Mouse (Mus musculus): ENCODE measurements around the gene Anxa6. TPM values are rescaled to one million over a fixed set of nuclear protein-coding genes. Genes with fewer than 3 reads are reported as not detected.

The Anxa6 gene
- polyA plus RNA-seq, 1 experiment from 2014 or later: 38.3 TPM

GRCm38 (mm10) chr11:54972049-54972723, 61.1 kb downstream of the Anxa6 start:
- Histone ChIP-seq H3K9me3 (ENCODE audit: control insufficient read depth, low read length) (no peaks in the 10 kb centered on the region), H3K27ac (replicated peaks; ENCODE audit: low read depth, low read length) (no peak overlapping the region), H3K4me3 (replicated peaks; ENCODE audit: low read depth, low read length) (no peak overlapping the region), H3K36me3 (ENCODE audit: control insufficient read depth, insufficient read depth, low read length) (no peaks in the 10 kb centered on the region), H3K4me1 (ENCODE audit: control insufficient read depth, insufficient read depth, low read length) (no peaks in the 10 kb centered on the region), H3K27me3 (ENCODE audit: control insufficient read depth, insufficient read depth, low read length) (no peaks in the 10 kb centered on the region), H3K4me2 (ENCODE audit: low read length) (no peak overlapping the region), H3K9ac (replicated peaks; ENCODE audit: low read length) (no peak overlapping the region)
- 65% methylated on average over 4 of the region's 4 CpGs for WGBS
- no peak for DNase-seq
- no peak for ATAC-seq (ENCODE audit: low FRiP score, low TSS enrichment)

GRCm38 (mm10) chr11:54971365-54972048, 61.7 kb downstream of the Anxa6 start:
- ATAC-seq (ENCODE audit: low FRiP score, low TSS enrichment) (no peak), DNase-seq (no peak)
- H3K4me1 ChIP-seq (ENCODE audit: control insufficient read depth, insufficient read depth, low read length): no peaks in the 10 kb centered on the region
- no peak overlapping the region for H3K4me2 ChIP-seq (ENCODE audit: low read length)
- H3K9me3 ChIP-seq (ENCODE audit: control insufficient read depth, low read length): no peaks in the 10 kb centered on the region
- no peak overlapping the region for H3K27ac ChIP-seq (replicated peaks; ENCODE audit: low read depth, low read length)
- 76% methylated on average over 8 of the region's 8 CpGs for WGBS
- no peaks in the 10 kb centered on the region for H3K27me3 ChIP-seq (ENCODE audit: control insufficient read depth, insufficient read depth, low read length)
- no peak overlapping the region for H3K4me3 ChIP-seq (replicated peaks; ENCODE audit: low read depth, low read length)
- no peaks in the 10 kb centered on the region for H3K36me3 ChIP-seq (ENCODE audit: control insufficient read depth, insufficient read depth, low read length)
- H3K9ac ChIP-seq (replicated peaks; ENCODE audit: low read length): no peak overlapping the region

DNA sequence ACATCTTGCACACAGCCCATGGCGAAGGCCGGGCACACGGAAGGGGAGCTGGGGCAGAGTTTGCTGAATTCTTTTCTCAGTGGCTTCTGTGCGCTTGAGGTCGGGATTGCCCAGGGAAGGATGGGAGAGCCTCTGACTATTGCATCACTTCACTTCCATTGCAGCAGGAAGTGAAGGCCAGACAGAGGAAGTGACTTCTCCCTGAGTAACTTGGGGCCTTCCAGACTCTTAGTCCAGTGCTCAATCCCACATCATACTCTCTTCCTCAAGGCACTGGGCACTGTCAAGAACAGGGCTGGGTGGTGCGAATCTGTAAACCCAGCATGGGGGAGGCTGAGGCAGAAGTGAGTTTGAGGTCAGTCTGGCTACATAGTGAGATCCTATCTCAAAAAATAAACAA, 68.0 kb downstream of the Anxa6 start:
- WGBS: 86% methylated on average over 6 of the region's 6 CpGs
- no peak overlapping the region for H3K9ac ChIP-seq (replicated peaks; ENCODE audit: low read length)
- no peak for ATAC-seq (ENCODE audit: low FRiP score, low TSS enrichment)
- H3K36me3 ChIP-seq (ENCODE audit: control insufficient read depth, insufficient read depth, low read length): no peaks in the 10 kb centered on the region
- H3K4me3 ChIP-seq (replicated peaks; ENCODE audit: low read depth, low read length): no peak overlapping the region
- H3K9me3 ChIP-seq (ENCODE audit: control insufficient read depth, low read length): no peaks in the 10 kb centered on the region
- H3K4me2 ChIP-seq (ENCODE audit: low read length): no peak overlapping the region
- no peaks in the 10 kb centered on the region for H3K27me3 ChIP-seq (ENCODE audit: control insufficient read depth, insufficient read depth, low read length)
- H3K4me1 ChIP-seq (ENCODE audit: control insufficient read depth, insufficient read depth, low read length): no peaks in the 10 kb centered on the region
- DNase-seq: no peak
- no peak overlapping the region for H3K27ac ChIP-seq (replicated peaks; ENCODE audit: low read depth, low read length)

DNA sequence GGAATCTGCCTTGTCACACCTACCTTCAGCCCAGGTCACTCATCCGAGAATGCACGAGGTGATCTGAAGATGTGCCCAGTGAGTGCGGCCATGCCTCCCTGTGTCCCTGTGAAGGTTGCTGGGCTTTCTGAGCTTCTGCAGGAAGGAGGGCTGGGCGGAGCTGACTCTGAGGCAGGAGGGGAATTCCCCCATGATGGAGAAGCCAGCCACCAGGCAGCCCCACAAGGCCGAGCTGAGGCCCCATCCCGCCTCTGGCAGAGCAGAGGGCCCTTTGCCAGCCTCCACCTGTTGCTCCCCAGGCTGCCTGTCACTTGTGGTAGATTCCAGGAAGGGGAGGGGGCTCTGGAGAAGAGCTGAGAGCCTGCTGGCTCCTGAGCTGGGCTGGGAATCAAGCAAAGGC, 70.4 kb downstream of the Anxa6 start, which contains the start of gene Tnip1:
TSS of gene Tnip1 (minus strand) at position 108 of the 400 bp plus-strand sequence.
- WGBS: 36% methylated on average over 6 of the region's 6 CpGs
- DNase-seq: no peak
- no peak within 1 kb of the TSS for H3K27ac ChIP-seq (replicated peaks; ENCODE audit: low read depth, low read length)

DNA sequence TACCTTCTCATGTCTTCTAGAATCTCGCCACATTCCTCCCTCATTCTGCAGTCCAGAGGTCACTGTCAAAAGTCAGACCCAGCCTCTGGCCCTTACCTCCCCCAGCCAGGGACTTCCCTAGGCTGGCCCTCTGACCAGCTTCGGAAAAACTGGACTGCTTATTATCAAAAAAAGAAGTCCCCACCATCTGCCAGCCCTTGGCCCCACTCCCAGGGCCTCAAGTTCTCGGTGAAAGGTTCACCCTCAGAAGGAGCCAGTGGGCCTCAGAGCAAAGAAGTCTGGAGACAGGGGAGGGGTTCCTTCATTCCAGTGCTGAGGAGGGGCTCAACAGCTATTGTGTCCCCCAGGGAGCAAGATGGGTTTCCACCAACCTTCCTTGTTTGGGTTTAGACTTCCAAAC, 71.3 kb downstream of the Anxa6 start:
- 63% methylated on average over 3 of the region's 3 CpGs for WGBS
- Histone ChIP-seq H3K36me3 (ENCODE audit: control insufficient read depth, insufficient read depth, low read length) (no peaks in the 10 kb centered on the region), H3K27me3 (ENCODE audit: control insufficient read depth, insufficient read depth, low read length) (no peaks in the 10 kb centered on the region), H3K27ac (replicated peaks; ENCODE audit: low read depth, low read length) (no peak overlapping the region), H3K9ac (replicated peaks; ENCODE audit: low read length) (no peak overlapping the region), H3K4me3 (replicated peaks; ENCODE audit: low read depth, low read length) (no peak overlapping the region), H3K9me3 (ENCODE audit: control insufficient read depth, low read length) (no peaks in the 10 kb centered on the region), H3K4me2 (ENCODE audit: low read length) (no peak overlapping the region), H3K4me1 (ENCODE audit: control insufficient read depth, insufficient read depth, low read length) (no peaks in the 10 kb centered on the region)
- no peak for ATAC-seq (ENCODE audit: low FRiP score, low TSS enrichment)
- no peak for DNase-seq

More for the DNA sequence above, 70.4 kb downstream of the Anxa6 start, which contains the start of gene Tnip1:
- no peak within 1 kb of the TSS for H3K4me3 ChIP-seq (replicated peaks; ENCODE audit: low read depth, low read length)
- no peaks in the 10 kb centered on the region for H3K36me3 ChIP-seq (ENCODE audit: control insufficient read depth, insufficient read depth, low read length)
- no peak for ATAC-seq (ENCODE audit: low FRiP score, low TSS enrichment)
- no peaks in the 10 kb centered on the region for H3K27me3 ChIP-seq (ENCODE audit: control insufficient read depth, insufficient read depth, low read length)
- no peaks in the 10 kb centered on the region for H3K9me3 ChIP-seq (ENCODE audit: control insufficient read depth, low read length)
- H3K9ac ChIP-seq (replicated peaks; ENCODE audit: low read length): no peak within 1 kb of the TSS
- no peak within 1 kb of the TSS for H3K4me2 ChIP-seq (ENCODE audit: low read length)
- H3K4me1 ChIP-seq (ENCODE audit: control insufficient read depth, insufficient read depth, low read length): no peaks in the 10 kb centered on the region

GRCm38 (mm10) chr11:54961164-54961850, 71.9 kb downstream of the Anxa6 start:
- H3K4me3 ChIP-seq (replicated peaks; ENCODE audit: low read depth, low read length): no peak overlapping the region
- no peak for ATAC-seq (ENCODE audit: low FRiP score, low TSS enrichment)
- no peaks in the 10 kb centered on the region for H3K27me3 ChIP-seq (ENCODE audit: control insufficient read depth, insufficient read depth, low read length)

GRCm38 (mm10) chr11:54960251-54960650, 73.0 kb downstream of the Anxa6 start:
- no peaks in the 10 kb centered on the region for H3K27me3 ChIP-seq (ENCODE audit: control insufficient read depth, insufficient read depth, low read length)
- no peak for ATAC-seq (ENCODE audit: low FRiP score, low TSS enrichment)
- no peak overlapping the region for H3K27ac ChIP-seq (replicated peaks; ENCODE audit: low read depth, low read length)
- DNase-seq: no peak
- H3K9ac ChIP-seq (replicated peaks; ENCODE audit: low read length): no peak overlapping the region
- H3K4me2 ChIP-seq (ENCODE audit: low read length): no peak overlapping the region
- H3K36me3 ChIP-seq (ENCODE audit: control insufficient read depth, insufficient read depth, low read length): no peaks in the 10 kb centered on the region
- no peaks in the 10 kb centered on the region for H3K9me3 ChIP-seq (ENCODE audit: control insufficient read depth, low read length)
- 86% methylated on average over 6 of the region's 6 CpGs for WGBS
- no peaks in the 10 kb centered on the region for H3K4me1 ChIP-seq (ENCODE audit: control insufficient read depth, insufficient read depth, low read length)
- no peak overlapping the region for H3K4me3 ChIP-seq (replicated peaks; ENCODE audit: low read depth, low read length)

More at GRCm38 (mm10) chr11:54961164-54961850, 71.9 kb downstream of the Anxa6 start:
- Histone ChIP-seq H3K27ac (replicated peaks; ENCODE audit: low read depth, low read length) (no peak overlapping the region), H3K9ac (replicated peaks; ENCODE audit: low read length) (no peak overlapping the region), H3K4me1 (ENCODE audit: control insufficient read depth, insufficient read depth, low read length) (no peaks in the 10 kb centered on the region), H3K4me2 (ENCODE audit: low read length) (no peak overlapping the region), H3K36me3 (ENCODE audit: control insufficient read depth, insufficient read depth, low read length) (no peaks in the 10 kb centered on the region), H3K9me3 (ENCODE audit: control insufficient read depth, low read length) (no peaks in the 10 kb centered on the region)
- DNase-seq: no peak
- WGBS: 64% methylated on average over 6 of the region's 6 CpGs

DNA sequence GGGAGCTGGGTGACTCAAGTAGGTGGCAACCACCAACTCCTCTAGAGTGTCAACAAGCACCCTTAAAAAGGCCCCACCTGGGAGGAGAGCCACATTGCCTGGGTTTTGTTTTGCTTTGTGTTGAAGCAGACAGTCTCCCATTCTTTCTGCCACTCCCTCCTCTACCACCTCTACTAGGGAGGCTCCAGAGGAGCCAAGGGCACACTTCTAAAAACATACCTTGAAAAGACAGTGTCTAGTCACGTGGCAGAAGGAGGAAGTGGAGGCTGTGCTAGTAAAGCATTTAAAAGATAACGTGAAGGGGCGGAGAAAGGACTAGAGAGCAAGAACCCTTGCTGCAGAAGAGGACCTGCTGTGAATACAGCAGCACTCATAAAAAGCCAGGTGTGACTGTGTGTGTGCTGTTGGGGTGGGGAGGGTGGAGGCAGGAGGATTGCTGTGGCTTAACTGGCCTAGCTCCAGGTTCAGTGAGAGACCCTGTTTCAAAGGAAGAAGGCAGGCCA, 74.6 kb downstream of the Anxa6 start:
- Histone ChIP-seq H3K4me1 (ENCODE audit: control insufficient read depth, insufficient read depth, low read length) (no peaks in the 10 kb centered on the region), H3K9ac (replicated peaks; ENCODE audit: low read length) (no peak overlapping the region), H3K4me3 (replicated peaks; ENCODE audit: low read depth, low read length) (no peak overlapping the region), H3K27me3 (ENCODE audit: control insufficient read depth, insufficient read depth, low read length) (no peaks in the 10 kb centered on the region), H3K36me3 (ENCODE audit: control insufficient read depth, insufficient read depth, low read length) (no peaks in the 10 kb centered on the region), H3K4me2 (ENCODE audit: low read length) (no peak overlapping the region), H3K27ac (replicated peaks; ENCODE audit: low read depth, low read length) (no peak overlapping the region), H3K9me3 (ENCODE audit: control insufficient read depth, low read length) (no peaks in the 10 kb centered on the region)
- DNase-seq (no peak), ATAC-seq (ENCODE audit: low FRiP score, low TSS enrichment) (no peak)
- 54% methylated on average over 3 of the region's 3 CpGs for WGBS
